Mouse (Mus musculus) G1E (cell line): ENCODE results near the gene Crocc. TPM values are rescaled to one million over a fixed set of nuclear protein-coding genes. Genes with fewer than 3 reads are reported as not detected.

ENCODE experiments used
- ATAC-seq: 2 replicates; pipeline ENCODE4 v1.8.0; 2016; ENCODE audit warnings: mild to moderate bottlenecking; ENCODE audit not compliant: insufficient number of reproducible peaks, poor library complexity, low FRiP score, severe bottlenecking; ENCODE audit errors: extremely low read depth
- DNase-seq: peaks from one replicate; pipeline ENCODE4 v3.0.0; 2012; ENCODE audit warnings: low spot score
- H3K27me3 ChIP-seq: 2 replicates; pipeline ENCODE4 v1.6.1; 2012; ENCODE audit warnings: mild to moderate bottlenecking, low read length, inconsistent platforms; ENCODE audit not compliant: insufficient read depth
- H3K36me3 ChIP-seq: replicated peaks from 2 replicates; pipeline ENCODE3; 2012; ENCODE audit warnings: mild to moderate bottlenecking, inconsistent platforms
- H3K4me1 ChIP-seq: 2 replicates; pipeline ENCODE4 v1.6.1; 2012; ENCODE audit warnings: low read depth, low read length, inconsistent platforms, mixed read lengths; ENCODE audit not compliant: insufficient read depth
- H3K4me3 ChIP-seq: 2 replicates; pipeline ENCODE4 v1.5.1; 2012; ENCODE audit warnings: low read depth, mild to moderate bottlenecking, inconsistent platforms, low read length, moderate library complexity, mixed read lengths
- H3K9me3 ChIP-seq: replicated peaks from 2 replicates; pipeline ENCODE4 v1.6.1; 2012; ENCODE audit warnings: inconsistent platforms
- CTCF ChIP-seq: IDR thresholded peaks from 2 replicates; pipeline ENCODE4 v1.5.1; 2012; ENCODE audit warnings: low read depth, low read length, inconsistent platforms, mixed read lengths
- GATA1 ChIP-seq: IDR thresholded peaks from 2 replicates; pipeline ENCODE4 v1.6.1; 2012; ENCODE audit warnings: borderline replicate concordance, low read length, inconsistent platforms, mixed read lengths
- GATA2 ChIP-seq: IDR thresholded peaks from 2 replicates; pipeline ENCODE4 v1.6.1; 2012; ENCODE audit warnings: low read depth, low read length, inconsistent platforms, borderline replicate concordance
- POLR2AphosphoS5 ChIP-seq: IDR thresholded peaks from 2 replicates; pipeline ENCODE4 v1.6.1; 2012; ENCODE audit warnings: low read depth, low read length, inconsistent platforms; ENCODE audit not compliant: insufficient replicate concordance
- TAL1 ChIP-seq: conservative IDR thresholded peaks from 2 replicates; pipeline ENCODE4 v1.6.1; 2012; ENCODE audit warnings: low read depth, low read length, inconsistent platforms, mixed read lengths
- polyA plus RNA-seq: library from polyadenylated mRNA; stranded (reverse); fragments of >175 nt; gene quantifications from 2 replicates; pipeline ENCODE4 v1.2.3, GENCODE M21; 2012
- total RNA-seq, 2 experiments: library from RNA; stranded (forward) in 1 of 2; stranded (reverse) in 1 of 2; fragments of 200-1000 nt in 1 of 2; fragments of >200 nt in 1 of 2; fragmentation: Nextera tagmentation in 1 of 2; gene quantifications; 2 replicates each; pipeline ENCODE4 v1.2.3; 2014 to 2017

The Crocc gene
- total and polyA plus RNA-seq, 3 experiments = 1.7 to 5.3 (median 3.4) TPM

- Histone ChIP-seq H3K4me3 (no peak overlapping the region), H3K4me1 (peaks cover 24% of the 10 kb centered on the region), H3K27me3 (no peaks in the 10 kb centered on the region), H3K36me3 (peaks cover 96% of the 10 kb centered on the region), H3K9me3 (no peaks in the 10 kb centered on the region)
- TF ChIP-seq CTCF = no peak
- TF ChIP-seq GATA1 = no peak
- no peak for TF ChIP-seq POLR2AphosphoS5
- no peak for TF ChIP-seq TAL1
- TF ChIP-seq GATA2 = no peak
- no peak for DNase-seq
- ATAC-seq = no peak
Observed at GRCm38 (mm10) chr4:140975356-140975755, 85.0 kb downstream of the Crocc start.

- Histone ChIP-seq H3K36me3 (peaks cover 98% of the 10 kb centered on the region), H3K4me3 (no peak overlapping the region), H3K4me1 (peaks cover 24% of the 10 kb centered on the region), H3K9me3 (no peaks in the 10 kb centered on the region), H3K27me3 (no peaks in the 10 kb centered on the region)
- DNase-seq (no peak), ATAC-seq (no peak)
- TF ChIP-seq GATA1 (no peak), CTCF (no peak), TAL1 (no peak), GATA2 (no peak), POLR2AphosphoS5 (no peak)
Observed at GRCm38 (mm10) chr4:140974408-140974807, 85.9 kb downstream of the Crocc start.

DNA sequence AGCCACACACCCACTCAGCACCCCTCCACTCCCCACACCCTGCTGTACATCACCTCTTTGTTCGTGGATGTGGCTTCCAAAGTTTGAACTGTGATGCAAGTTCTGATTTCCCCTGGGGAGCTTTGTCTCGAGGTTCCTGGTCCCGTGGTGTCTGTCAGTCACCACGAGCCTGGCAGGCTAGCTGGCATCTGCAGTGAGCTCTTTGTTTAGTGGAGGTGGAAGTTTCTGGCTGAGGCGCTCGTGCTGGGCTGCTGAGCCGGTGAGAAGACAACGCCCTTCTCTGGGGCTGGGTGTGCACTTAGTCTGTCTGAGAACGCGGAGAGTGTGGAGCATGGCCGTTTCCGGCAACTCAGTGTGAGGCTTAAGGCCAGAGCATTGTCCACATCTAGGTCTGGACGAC is 88.7 kb downstream of the Crocc start:
- TF ChIP-seq POLR2AphosphoS5 (no peak), GATA1 (no peak), TAL1 (no peak), GATA2 (no peak), CTCF (no peak)
- no peak for ATAC-seq
- H3K4me3 ChIP-seq = no peak overlapping the region
- H3K9me3 ChIP-seq = no peaks in the 10 kb centered on the region
- H3K27me3 ChIP-seq = no peaks in the 10 kb centered on the region
- H3K4me1 ChIP-seq = peaks cover 10% of the 10 kb centered on the region
- H3K36me3 ChIP-seq = peaks cover 98% of the 10 kb centered on the region
- DNase-seq = no peak

- TF ChIP-seq POLR2AphosphoS5 = no peak
- TF ChIP-seq CTCF = no peak
- no peak for TF ChIP-seq GATA1
- no peak for TF ChIP-seq GATA2
- no peak for TF ChIP-seq TAL1
- H3K27me3 ChIP-seq = no peaks in the 10 kb centered on the region
- H3K9me3 ChIP-seq = no peaks in the 10 kb centered on the region
- DNase-seq (no peak), ATAC-seq (no peak)
- peaks cover 93% of the 10 kb centered on the region for H3K36me3 ChIP-seq
- no peak overlapping the region for H3K4me3 ChIP-seq
- H3K4me1 ChIP-seq = peaks cover 34% of the 10 kb centered on the region
Observed at GRCm38 (mm10) chr4:140967386-140968159, 92.8 kb downstream of the Crocc start.

Other genes with a start within 250 kb of the Crocc start
- 0.92 and 1.1 TPM in 2 replicates for gene Padi3, start 249.9 kb downstream of the Crocc start, total RNA-seq (2014; fragmentation: Nextera tagmentation)
- 17.6 and 19.1 TPM in 2 replicates for gene Padi3, start 249.9 kb downstream of the Crocc start, total RNA-seq (2017)
- 1.8 TPM in 2 replicates for gene Padi3, start 249.9 kb downstream of the Crocc start, polyA plus RNA-seq
- not detected in 2 replicates for gene Padi1, start 214.8 kb downstream of the Crocc start, total RNA-seq (2014; fragmentation: Nextera tagmentation)
- 0.12 and 0.16 TPM in 2 replicates for gene Padi1, start 214.8 kb downstream of the Crocc start, total RNA-seq (2017)
- 0.03 TPM in 2 replicates for gene Padi1, start 214.8 kb downstream of the Crocc start, polyA plus RNA-seq
- gene Padi2, start 154.2 kb downstream of the Crocc start, total RNA-seq (2014; fragmentation: Nextera tagmentation) = 0.34 TPM in 1 of 2 replicates, not detected in the other
- gene Padi2, start 154.2 kb downstream of the Crocc start, total RNA-seq (2017) = 0.46 and 0.82 TPM in 2 replicates
- gene Padi2, start 154.2 kb downstream of the Crocc start, polyA plus RNA-seq = 0.11 and 0.21 TPM in 2 replicates
- gene Sdhb, start 99.3 kb downstream of the Crocc start, total RNA-seq (2014; fragmentation: Nextera tagmentation) = 51.2 and 51.7 TPM in 2 replicates
- 100 and 103 TPM in 2 replicates for gene Sdhb, start 99.3 kb downstream of the Crocc start, total RNA-seq (2017)
- gene Sdhb, start 99.3 kb downstream of the Crocc start, polyA plus RNA-seq = 105 and 142 TPM in 2 replicates
- 22.3 and 34.0 TPM in 2 replicates for gene Atp13a2, start 73.7 kb downstream of the Crocc start, total RNA-seq (2014; fragmentation: Nextera tagmentation)
- 21.4 and 26.6 TPM in 2 replicates for gene Atp13a2, start 73.7 kb downstream of the Crocc start, total RNA-seq (2017)
- 67.7 and 124 TPM in 2 replicates for gene Atp13a2, start 73.7 kb downstream of the Crocc start, polyA plus RNA-seq
- not detected in 2 replicates for gene Mfap2, start 50.1 kb downstream of the Crocc start, total RNA-seq (2014; fragmentation: Nextera tagmentation)
- gene Mfap2, start 50.1 kb downstream of the Crocc start, total RNA-seq (2017) = not detected in 2 replicates
- gene Mfap2, start 50.1 kb downstream of the Crocc start, polyA plus RNA-seq = not detected in 2 replicates
- gene Necap2, start 17.8 kb upstream of the Crocc start, total RNA-seq (2014; fragmentation: Nextera tagmentation) = 43.9 and 51.5 TPM in 2 replicates
- gene Necap2, start 17.8 kb upstream of the Crocc start, total RNA-seq (2017) = 61.9 and 62.4 TPM in 2 replicates
- 91.8 and 101 TPM in 2 replicates for gene Necap2, start 17.8 kb upstream of the Crocc start, polyA plus RNA-seq
- gene Spata21, start 27.8 kb upstream of the Crocc start, total RNA-seq (2014; fragmentation: Nextera tagmentation) = not detected in 2 replicates
- not detected in 2 replicates for gene Spata21, start 27.8 kb upstream of the Crocc start, total RNA-seq (2017)
- not detected in 2 replicates for gene Spata21, start 27.8 kb upstream of the Crocc start, polyA plus RNA-seq
- gene Szrd1, start 79.2 kb upstream of the Crocc start, total RNA-seq (2014; fragmentation: Nextera tagmentation) = 54.3 and 64.5 TPM in 2 replicates
- 36.7 and 37.2 TPM in 2 replicates for gene Szrd1, start 79.2 kb upstream of the Crocc start, total RNA-seq (2017)
- gene Szrd1, start 79.2 kb upstream of the Crocc start, polyA plus RNA-seq = 150 and 161 TPM in 2 replicates
- 30.3 and 36.7 TPM in 2 replicates for gene Fbxo42, start 87.4 kb upstream of the Crocc start, total RNA-seq (2014; fragmentation: Nextera tagmentation)
- gene Fbxo42, start 87.4 kb upstream of the Crocc start, total RNA-seq (2017) = 7.6 and 8.3 TPM in 2 replicates
- gene Fbxo42, start 87.4 kb upstream of the Crocc start, polyA plus RNA-seq = 14.3 and 15.5 TPM in 2 replicates
- 1.0 and 2.0 TPM in 2 replicates for gene Rsg1, start 153.4 kb upstream of the Crocc start, total RNA-seq (2014; fragmentation: Nextera tagmentation)
- 0.93 and 1.6 TPM in 2 replicates for gene Rsg1, start 153.4 kb upstream of the Crocc start, total RNA-seq (2017)
- 0.56 and 0.87 TPM in 2 replicates for gene Rsg1, start 153.4 kb upstream of the Crocc start, polyA plus RNA-seq
- not detected in 2 replicates for gene Arhgef19, start 178.9 kb upstream of the Crocc start, total RNA-seq (2014; fragmentation: Nextera tagmentation)
- gene Arhgef19, start 178.9 kb upstream of the Crocc start, total RNA-seq (2017) = 0.06 TPM in 1 of 2 replicates, not detected in the other
- not detected in 2 replicates for gene Arhgef19, start 178.9 kb upstream of the Crocc start, polyA plus RNA-seq
- gene Epha2, start 240.7 kb upstream of the Crocc start, total RNA-seq (2014; fragmentation: Nextera tagmentation) = not detected in 2 replicates
- gene Epha2, start 240.7 kb upstream of the Crocc start, total RNA-seq (2017) = not detected in 2 replicates
- gene Epha2, start 240.7 kb upstream of the Crocc start, polyA plus RNA-seq = not detected in 2 replicates